Mouse (Mus musculus) kidney, postnatal 10 days (tissue): ENCODE results near the gene Galr3.
"Not testable (repeated sequence)": the region's sequence is repeated elsewhere in the genome, so short reads cannot be mapped to it uniquely, and the experiment has no call there.

Source experiments
- DNase-seq: peaks from one replicate; pipeline ENCODE4 v3.0.0; 2021; ENCODE audit warnings: mixed read lengths

The Galr3 gene

DNA sequence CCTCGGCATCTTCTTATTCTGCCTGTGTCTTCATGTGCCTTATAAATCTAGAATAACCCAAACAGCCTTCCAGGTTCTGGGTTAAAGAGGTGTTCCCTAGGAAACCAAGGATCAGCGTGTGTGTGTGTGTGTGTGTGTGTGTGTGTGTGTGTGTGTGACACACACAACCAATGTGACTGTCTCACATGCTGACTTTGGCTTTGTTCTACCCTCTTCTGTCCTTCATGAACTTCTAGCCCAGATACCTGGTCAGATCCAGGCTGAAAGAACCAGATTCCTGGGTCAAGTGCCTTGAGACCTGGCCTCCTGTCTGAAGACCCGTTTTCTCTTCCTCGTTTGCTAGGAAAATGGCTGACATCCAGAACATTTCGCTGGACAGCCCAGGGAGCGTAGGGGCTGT, at the start of gene Galr3:
TSS of gene Galr3 (plus strand) at position 301 of the 400 bp plus-strand sequence.
- DNase-seq = no peak

DNA sequence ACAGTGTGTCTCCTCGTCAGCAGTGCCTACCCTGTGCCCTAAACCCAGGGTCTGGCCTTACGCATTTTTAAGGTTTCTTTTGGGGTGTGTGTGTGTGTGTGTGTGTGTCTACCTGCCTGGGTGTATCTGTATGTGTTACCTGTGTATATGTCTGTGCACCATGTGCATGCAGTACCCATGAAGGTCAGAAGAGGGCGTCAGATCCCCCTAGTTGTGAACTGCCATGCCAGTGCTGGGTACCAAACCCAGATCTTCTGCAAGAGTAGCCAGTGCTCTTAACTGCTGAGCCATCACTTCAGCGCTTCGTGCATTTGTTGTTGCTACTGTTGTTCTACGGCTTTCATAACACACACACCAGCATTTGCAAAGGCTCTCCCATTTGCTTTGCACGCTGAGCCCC, 49.5 kb upstream of the Galr3 start:
- no peak for DNase-seq

DNA sequence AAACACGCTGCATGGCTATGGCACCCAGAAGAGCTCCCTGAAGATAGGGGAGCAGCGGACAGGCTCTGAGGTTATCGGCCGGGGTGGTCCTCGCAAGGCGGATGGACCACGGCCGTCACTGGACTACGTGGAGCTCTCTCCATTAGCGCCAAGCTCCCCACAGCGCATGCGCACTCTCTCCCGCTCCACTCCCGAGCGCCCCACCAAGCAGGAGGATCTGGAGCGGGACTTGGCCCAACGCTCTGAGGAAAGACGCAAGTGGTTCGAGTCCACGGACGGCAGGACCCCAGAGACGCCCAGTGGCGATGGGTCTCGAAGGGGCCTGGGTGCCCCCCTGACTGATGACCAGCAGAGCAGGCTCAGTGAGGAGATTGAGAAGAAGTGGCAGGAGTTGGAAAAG, 48.8 kb upstream of the Galr3 start:
- DNase-seq = no peak

DNA sequence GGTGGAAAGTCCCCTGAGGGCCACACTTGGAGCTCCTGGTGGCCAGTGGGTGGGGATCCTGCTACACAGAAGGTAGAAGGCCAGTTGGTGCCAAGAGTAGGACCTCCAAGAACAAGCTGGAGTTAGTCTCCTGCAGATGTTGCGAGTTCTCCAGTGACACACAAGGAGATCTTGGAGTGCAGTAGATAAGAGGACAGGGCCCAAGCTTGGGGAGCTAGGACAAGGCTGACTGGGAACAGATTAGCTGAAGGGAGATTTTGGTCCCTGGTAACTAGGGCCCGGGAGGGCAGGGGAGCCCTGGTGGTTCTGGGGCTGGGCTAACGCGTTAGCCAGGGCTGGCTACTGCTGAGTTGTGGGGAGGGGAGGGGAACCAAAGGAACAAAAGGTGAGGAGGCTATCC, 45.8 kb upstream of the Galr3 start:
- DNase-seq = no peak

DNA sequence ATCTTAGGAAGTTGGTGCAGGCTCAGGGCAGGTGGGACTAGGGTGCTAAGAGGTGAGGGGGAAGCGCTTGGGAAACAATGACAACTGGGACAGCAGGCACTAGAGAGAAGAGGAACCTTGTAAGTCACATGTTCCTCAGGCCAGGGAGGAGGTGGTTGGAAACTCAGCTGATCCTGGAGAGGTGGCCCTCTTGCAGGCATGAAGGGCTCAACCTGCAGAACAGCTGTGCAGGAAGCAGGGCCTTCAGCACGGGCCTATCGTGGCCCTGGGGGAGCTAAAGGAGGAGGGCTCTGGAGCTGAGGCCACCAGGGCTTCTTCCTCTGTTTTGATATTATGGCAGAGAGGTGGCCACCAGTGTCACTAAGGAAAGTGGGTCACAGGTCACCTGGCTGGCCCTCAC, 45.0 kb upstream of the Galr3 start:
- DNase-seq = no peak

DNA sequence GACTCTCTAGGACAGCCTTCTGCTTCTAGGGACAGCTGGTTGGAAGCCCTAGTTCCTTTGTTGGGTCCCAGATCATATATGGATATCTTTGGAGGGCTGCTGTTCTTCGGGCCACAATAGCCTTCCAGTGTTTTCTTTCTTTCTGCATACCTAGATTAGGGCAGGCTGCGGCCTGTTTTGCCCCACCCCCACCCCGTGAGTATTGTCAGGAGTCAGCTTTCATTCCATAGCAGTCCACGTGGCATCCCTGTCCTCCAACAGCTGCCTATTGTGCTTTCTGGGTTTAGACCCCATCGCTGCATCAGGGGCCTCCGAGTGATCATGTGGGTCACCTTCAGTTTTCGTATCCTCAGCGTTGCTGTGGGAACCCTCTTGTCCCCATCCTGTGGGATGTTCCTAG, 43.3 kb upstream of the Galr3 start:
- DNase-seq = no peak

DNA sequence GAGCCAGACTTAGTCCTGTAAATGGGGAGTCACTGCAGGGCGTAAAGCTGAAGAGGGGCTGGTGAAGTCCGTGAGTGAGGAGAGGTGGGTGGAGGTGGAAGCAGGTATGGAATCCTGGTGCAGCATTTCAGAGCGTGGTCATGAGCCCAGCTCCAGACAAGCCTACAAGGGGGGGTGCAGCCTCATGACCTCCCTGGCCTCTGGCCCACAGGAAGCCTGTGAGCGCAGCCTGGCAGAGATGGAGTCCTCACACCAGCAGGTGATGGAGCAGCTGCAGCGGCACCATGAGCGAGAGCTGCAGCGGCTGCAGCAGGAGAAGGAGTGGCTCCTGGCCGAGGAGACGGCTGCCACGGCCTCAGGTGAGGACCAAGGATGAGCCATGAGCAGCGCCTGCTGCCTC, 42.1 kb upstream of the Galr3 start:
- peak; percentile 46 for DNase-seq

DNA sequence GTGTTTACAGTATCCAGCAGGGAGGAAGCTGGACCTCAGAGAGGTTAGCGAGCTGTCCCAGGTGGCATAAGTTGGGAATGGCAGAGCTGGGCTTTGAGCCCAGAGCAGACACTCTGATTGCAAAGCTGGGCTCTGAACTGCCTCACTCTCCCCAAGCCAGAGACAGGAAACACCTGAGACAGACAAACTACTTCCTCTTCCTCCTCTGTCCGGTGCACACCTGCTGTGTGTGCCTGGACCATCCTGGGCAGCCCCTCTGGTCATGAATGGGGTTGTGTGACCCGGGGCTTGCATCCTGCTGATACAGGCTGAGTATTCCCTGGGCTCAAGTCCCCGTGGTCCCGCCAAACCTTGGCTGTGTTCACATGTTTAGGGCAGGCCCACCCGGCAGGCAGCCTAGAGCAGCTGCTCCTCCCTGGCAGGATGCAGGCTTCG, 41.3 kb upstream of the Galr3 start:
- peak; percentile 53 for DNase-seq

DNA sequence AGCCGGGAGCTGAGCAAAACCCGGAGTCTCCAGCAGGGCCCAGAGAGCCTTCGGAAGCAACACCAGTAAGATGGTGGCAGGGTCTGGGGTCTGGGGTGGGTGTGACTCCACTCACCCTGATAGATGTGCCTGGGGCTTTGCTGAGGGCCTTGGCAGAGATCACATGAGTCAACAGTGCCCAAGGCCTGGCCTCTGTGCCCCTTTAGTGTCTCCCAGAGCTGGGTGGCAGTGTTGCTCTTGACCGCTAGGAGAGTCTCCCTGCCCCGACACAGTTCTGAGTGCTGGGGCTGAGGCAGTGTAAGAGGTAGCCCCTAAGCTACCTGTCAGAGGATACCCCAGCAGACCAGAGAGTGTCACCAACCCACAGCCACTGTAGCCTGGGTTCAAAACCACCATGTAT, 40.1 kb upstream of the Galr3 start:
- DNase-seq = no peak

DNA sequence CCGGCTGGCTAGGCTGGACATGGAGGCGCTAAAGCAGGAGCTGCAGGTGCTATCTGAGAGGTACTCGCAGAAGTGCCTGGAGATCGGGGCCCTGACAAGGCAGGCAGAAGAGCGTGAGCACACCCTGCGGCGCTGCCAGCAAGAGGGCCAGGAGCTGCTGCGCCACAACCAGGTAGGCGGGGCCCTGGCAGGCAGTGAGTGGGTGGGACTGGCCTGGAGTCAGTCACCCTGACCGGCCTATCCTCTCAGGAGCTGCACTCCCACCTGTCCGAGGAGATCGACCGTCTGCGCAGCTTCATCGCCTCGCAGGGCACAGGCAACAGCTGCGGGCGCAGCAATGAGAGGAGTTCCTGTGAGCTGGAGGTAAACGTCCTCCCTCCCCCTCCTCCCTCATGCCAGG, 39.6 kb upstream of the Galr3 start:
- peak; percentile 69 for DNase-seq

DNA sequence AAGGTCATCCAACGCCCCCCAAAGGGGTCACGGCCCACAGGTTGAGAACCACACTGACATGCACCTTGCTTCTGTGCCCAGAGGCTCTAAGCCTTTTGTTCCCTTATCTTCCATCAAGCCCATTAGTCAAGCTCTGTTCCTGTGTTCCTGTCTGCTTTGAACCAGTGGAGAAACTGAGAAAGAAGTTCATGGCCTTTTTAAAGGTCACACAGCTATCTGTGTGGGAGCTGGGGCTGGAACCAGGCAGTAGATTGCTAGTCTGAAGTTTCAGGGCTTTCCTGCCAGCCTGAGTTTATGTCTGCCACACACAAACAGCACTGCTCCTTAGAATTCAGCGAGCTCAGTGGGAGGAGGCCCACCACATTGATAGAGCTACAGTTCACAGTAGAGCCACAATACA, 38.6 kb upstream of the Galr3 start:
- no peak for DNase-seq

DNA sequence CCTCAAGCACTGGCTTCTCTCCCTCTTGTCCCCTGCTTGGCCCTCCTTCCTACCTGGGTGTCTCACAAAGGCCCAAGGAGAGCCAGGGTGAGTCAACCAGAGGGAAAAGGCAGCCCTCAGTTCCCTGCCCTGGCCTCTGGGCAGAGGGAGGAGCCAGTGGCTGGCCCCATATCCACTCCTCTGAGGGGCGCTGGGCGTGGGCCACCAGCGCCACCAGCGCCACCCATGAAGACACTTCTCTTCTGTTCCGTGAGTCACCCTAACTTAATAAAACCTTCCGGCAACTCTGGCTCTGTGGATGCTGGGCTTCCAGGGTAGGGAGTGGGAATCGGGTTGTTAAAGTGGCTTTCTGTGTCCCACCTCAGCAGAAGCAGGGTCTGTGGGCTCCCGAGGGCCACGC, 36.1 kb upstream of the Galr3 start:
- no peak for DNase-seq

DNA sequence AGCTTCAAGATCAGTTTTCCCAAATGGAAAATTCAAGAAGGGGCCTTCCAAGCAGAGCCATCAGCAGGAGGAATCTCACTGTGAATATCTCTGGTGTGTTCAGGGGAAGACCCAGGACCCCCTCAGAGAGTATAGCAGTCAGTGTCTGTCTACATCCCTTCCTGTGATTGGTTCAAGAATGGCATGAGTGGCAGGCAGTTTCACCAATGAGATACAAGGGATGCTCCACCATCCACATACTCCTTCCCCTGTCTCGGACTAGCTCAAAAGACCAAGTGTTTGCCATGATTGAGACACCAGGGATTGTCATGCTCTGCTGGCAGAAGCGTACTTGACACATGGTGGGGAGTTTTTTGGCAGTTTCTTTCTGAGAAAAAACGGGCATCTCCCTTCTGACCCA, 35.0 kb upstream of the Galr3 start:
- DNase-seq = no peak

DNA sequence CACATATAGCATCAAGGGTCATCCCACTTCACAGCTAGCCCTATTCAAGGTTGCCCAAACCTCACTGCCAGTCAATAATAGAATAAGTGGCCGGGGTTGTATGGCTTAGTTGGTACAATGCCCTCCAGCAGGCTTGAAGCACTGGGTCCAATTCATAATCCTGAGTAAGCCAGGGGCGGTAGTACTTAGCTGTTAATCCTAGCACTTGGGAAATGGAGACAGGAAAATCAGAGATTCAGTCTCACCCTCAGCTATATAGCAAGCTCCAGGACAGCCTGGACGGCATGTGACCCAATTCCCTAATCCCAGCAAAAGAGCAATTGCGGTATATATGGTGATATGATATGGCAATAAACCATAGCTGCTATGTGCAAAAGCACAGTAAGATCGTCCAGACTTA, 34.6 kb upstream of the Galr3 start:
- no peak for DNase-seq

DNA sequence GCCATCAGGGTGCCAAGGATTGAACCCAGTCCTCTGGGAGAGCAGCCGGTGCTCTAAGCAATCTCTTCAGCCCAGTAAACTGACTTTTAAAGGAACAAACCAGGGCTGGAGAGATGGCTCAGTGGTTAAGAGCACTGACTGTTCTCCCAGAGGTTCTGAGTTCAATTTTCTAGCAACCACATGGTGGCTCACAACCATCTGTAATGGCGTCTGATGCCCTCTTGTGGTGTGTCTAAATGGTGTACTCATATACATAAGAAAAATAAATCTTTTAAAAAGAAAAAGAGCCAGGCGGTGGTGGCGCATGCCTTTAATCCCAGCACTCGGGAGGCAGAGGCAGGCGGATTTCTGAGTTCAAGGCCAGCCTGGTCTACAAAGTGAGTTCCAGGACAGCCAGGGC, 33.8 kb upstream of the Galr3 start:
- not testable (repeated sequence) for DNase-seq

DNA sequence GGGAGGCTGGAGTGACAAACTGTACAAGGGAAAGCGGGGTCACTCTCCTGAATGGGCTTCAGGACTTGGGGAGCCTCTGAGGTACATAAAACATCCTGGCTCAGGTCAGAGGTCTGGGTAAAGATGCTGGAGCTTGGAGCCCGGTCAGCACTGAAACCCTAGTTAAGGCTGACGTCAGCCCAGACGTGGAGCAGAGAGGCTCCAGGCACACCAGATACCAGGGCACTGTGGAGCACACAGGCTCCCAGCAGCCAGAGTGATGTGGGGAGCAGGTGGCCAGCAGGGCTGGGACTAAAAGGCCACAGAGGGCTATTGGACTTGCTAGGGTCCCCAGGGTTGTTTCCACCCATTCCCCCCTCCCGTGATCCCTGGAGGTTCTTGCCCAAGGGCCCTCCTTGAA, 32.0 kb upstream of the Galr3 start:
- DNase-seq = no peak

DNA sequence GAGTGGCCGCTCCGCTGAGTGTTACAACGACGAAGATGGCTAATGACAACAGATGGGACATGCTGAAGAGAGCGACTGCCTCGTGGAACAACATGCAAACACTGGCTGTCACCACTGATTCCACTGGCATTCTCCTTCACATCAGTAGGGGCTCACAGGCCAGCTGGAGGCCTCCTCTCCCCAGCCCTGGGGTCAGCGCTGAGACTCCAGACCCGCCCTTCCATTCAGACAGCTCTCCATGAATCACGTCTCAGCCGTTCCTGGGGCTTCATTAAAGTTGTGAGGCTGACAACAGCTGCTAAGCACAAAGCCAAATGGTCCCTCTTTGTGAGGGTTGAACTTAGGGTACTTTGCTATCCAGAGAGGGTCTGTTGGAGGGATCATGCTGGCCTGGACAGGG, 30.1 kb upstream of the Galr3 start:
- DNase-seq = no peak

DNA sequence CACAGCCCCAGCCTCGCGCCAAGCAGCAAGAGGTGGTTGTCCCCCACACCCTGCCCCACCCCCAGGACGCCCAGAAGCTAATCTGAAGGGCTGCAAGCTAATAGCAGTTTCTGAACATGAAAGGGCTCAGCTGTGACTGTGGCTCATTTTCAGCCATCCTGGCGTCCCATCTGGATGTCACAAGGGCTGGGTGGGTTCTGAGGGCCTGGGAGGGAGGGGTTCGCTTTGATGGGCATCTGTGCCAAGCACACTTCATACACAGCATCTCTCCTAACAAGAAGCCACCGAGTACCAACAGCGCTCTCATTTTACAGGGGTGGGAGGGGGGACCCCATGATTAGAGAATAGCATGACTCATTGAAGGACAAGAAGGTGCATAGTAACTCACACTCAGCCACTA, 28.3 kb upstream of the Galr3 start:
- DNase-seq = no peak

DNA sequence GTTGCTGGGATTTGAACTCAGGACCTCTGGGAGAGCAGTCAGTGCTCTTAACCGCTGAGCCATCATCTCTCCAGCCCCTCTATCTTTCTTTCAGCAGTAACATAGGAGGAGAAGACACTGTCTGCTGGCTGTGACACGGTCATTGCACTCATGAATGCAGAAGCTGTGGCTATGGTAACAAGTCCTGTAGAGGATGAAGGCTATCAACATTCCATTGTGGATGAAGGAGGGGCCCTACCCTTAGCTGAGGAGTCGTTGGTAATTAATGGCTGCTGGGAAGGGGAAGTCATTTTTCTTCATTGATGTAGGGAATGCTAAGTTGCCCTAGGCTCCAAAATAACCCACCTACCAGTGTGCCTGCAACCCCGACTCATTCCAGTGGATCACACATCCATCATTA, 23.5 kb upstream of the Galr3 start:
- no peak for DNase-seq

DNA sequence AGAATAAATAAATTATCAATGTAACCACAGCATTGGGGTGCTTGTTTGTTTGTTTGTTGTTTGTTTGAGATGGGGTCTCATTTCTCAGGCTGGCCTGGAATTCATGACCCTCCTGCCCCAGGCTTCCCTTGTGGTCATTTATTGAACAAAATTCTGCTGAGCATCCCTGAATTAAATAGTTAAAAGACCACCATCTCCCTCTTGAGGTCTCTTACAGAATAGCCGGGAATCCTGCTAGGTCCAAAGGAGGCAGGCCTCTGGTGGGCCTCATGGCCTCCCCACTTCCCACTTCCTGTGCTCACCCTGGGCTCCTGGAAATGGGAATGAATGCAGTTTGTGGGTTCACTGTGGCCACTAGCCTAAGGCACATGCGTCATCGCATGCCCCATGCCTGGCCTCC, 22.8 kb upstream of the Galr3 start:
- no peak for DNase-seq

DNA sequence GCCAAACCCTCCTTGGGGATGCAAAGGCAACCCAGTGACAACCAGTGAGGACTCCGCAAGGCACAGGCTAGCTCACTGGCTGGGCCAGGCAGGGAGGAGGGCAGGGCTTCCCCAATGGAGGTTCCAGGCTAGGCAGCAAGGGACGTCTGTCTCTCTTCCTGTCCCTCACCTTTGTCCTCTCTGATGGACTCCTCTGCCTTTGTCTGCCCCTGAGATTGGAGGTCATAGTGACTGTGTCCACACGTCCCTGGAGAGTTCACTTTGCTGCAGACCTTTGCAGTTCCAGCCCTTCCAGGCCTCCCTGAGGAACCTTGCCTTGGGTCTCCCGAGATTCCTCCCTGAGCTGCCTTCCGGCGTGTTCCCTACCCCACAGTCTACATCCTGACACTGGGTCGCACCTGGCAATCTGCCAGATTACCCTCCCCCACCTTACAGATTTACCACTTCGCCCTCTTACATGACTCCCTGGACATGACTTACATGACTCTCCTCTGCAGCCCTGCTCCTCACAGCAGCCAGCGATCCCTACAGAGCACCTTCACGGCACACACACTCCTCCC, 18.9 kb upstream of the Galr3 start:
- DNase-seq = peak; percentile 57

DNA sequence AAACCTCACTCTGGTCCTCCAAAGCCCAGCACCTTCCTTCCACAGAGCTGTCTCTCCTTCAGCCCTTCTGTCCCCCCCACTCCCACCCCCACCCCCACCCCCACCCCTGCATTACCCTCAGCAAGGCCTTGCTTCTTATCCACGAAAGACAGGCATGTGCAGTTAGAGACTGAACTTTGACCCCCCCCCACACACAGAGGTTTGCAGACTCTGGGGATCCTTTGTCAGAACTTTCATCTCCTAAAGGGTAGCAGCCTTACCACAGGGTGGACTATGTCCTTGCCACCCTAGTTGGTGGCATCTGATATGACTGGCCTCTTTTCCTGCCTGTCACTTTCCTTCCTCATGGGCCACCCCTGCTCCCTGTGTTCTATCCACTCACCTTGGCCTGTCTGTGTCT, 18.3 kb upstream of the Galr3 start:
- DNase-seq = no peak

DNA sequence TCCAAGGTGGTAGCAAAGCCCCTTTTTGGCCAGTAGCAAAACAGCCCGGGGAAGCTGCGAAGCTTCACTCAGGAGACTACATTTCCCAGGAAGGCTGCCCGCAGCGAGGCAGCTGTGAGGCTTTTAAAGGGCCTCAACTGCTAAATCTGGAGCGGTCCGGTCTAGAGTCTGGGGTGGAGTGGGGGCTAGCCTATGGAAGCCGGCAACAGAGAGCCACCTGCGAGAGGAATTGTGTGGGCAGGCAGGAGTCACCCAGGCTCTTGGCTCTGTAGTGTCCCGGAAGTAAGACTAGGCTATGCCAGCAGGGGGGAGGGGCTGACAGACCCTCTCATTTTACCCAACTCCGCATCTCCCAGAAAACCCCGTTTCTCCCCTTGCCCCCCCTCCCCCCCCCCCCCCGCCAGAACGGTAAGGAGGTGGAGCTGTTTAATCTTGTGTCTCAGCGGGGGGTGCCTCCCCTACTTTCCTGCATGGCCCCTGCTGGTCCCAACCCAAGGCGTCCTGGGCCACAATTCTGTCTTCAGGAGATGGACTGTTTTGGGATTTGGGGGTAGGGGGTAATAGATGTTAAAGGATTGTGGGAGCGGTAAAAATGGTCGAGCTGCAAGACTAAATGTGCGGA, 15.9 kb upstream of the Galr3 start:
- DNase-seq = peak; percentile 60

DNA sequence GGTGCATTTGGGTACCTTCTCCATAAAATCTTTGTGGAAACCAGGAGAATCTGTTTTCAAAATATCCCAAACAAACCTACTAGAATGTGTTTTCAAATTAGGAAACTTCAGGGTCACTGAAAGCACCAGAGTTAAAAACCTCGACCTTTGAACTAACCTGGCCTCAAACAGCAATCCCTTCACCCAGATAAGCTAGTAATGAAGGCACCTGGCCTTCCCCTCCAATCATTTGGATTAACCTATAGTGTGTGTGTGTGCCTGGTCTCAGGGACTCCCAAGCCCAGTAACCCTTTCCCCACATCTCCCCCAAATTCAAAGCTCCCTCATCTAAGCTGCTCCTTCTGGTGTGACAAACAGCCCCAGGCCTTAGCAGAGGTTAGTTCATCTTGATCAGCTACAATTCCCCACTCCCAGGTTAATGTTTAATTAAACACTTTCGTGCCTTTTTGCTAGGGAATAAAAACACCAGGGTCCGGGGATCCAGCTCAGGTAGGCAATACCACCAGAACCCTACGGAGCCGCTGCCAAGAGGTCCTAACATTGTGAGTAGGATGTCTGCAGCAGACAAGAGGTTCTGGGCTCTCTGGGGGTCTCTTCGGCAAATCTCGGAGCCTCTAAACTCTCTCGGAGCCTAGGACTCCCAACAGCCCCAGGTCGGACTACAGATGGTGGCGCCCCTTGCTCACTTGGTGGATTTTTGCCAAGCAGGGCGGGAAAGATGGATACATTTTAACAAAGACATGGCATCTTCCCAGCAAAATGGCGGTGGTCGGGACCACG, 15.0 kb upstream of the Galr3 start:
- peak; percentile 76 for DNase-seq
